Comparison of ENCODE assay signal across 1 mouse cellular context in the genomic region with DNA sequence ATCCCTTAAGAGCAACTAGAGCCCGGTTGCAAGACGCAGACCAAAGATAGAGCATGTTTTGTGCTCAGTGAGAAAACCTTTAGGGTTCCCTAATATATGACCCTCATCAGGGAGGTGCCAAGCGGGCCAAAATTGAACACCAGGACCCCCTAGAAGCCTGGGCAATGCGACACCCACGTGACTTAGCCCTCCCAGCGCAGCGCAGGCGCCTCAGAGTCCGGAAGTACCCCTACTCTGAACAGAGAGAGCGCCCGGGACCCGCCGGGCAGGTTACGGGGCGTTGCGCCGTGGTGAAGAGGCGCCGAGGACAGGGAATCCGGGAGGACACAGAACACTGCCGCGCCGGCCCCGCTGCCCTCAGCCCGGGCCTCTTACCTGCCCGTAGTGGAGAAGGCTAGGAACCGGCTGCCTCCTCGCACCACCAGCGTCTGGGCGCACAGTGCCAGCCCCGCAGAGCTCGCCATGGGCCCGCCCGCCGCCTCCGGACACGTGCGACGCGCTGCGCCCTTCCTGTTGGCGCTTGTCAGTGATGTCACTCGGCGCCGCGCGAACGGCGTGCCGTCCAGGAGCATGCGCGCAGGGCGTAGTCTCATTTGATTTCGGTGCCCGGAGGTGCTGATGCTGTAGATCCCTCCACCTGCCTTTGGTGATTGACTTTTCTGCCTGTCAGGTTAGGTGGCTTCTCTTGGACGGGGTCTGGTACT.
A peak's percentile ranks its signal among the peaks of the same experiment; 100 is the strongest.
TF ChIP-seq lines count a peak whose summit lies in the region.

No protein-coding gene starts in this region.

TF ChIP-seq in MEL, 35 proteins besides CTCF, POLR2A, EP300 and RAD21 (continued from another document):
- TF ChIP-seq MAFK (IDR thresholded peaks at IDR 0.05; ENCODE audit: borderline replicate concordance, low read depth, low read length) (no peak), MEF2A (IDR thresholded peaks at IDR 0.05; ENCODE audit: extremely low read depth, insufficient replicate concordance, low read depth, low read length, poor library complexity, severe bottlenecking) (no peak), MAX (IDR thresholded peaks at IDR 0.05; ENCODE audit: low read length) (peak; percentile 98), MYC (IDR thresholded peaks at IDR 0.05; ENCODE audit: low read depth, low read length) (peak; percentile 98), ZC3H11A (IDR thresholded peaks at IDR 0.05; ENCODE audit: low read depth, low read length) (no peak), CHD2 (IDR thresholded peaks at IDR 0.05; ENCODE audit: low read length) (no peak), ETS1 (IDR thresholded peaks at IDR 0.05; ENCODE audit: low read depth, low read length) (no peak; the same call in 1 of the 2 replicates), USF2 (IDR thresholded peaks at IDR 0.05; ENCODE audit: borderline replicate concordance in 1 of 2, insufficient read depth in 1 of 2, low read depth in 1 of 2, low read length in 2 of 2) (peak in 1 of 2 experiments; percentile 64; a peak in 1 of 4 replicates), NRF1 (IDR thresholded peaks at IDR 0.05; ENCODE audit: insufficient read depth, low read depth, low read length, poor library complexity, severe bottlenecking) (peak; percentile 86), E2F4 (IDR thresholded peaks at IDR 0.05; ENCODE audit: borderline replicate concordance, low read depth, low read length) (no peak), POLR2AphosphoS5 (IDR thresholded peaks at IDR 0.05; ENCODE audit: borderline replicate concordance, low read depth, low read length) (no peak), ZMIZ1 (IDR thresholded peaks at IDR 0.05; ENCODE audit: low read depth, low read length) (no peak), CHD1 (IDR thresholded peaks at IDR 0.05; ENCODE audit: low read depth, low read length) (no peak), TAL1 (IDR thresholded peaks at IDR 0.05; ENCODE audit: low read length) (no peak), BHLHE40 (IDR thresholded peaks at IDR 0.05; ENCODE audit: borderline replicate concordance, low read depth, low read length) (peak; percentile 83; the same call in 1 of the 2 replicates), ELF1 (IDR thresholded peaks at IDR 0.05; ENCODE audit: low read depth, low read length) (peak; percentile 92), ZKSCAN1 (IDR thresholded peaks at IDR 0.05; ENCODE audit: low read depth, low read length) (no peak), MXI1 (IDR thresholded peaks at IDR 0.05; ENCODE audit: low read depth, low read length) (peak; percentile 100)
